Mouse (Mus musculus): Measurements from ENCODE around the gene Rgs6.

- TF ChIP-seq GATA1 (IDR thresholded peaks at IDR 0.05; ENCODE audit: borderline replicate concordance, low read length) (no peak), FLI1 (IDR thresholded peaks at IDR 0.05; ENCODE audit: low read length) (no peak)
These were observed 266.8 kb downstream of the Rgs6 start for GRCm38 (mm10) chr12:82854902-82855301.

Measured in megakaryocyte, embryonic 14.5 days (primary cell).